Comparison of ENCODE assay signal across 35 mouse cellular contexts in genomic region chr1:131922100-131922499, GRCm38 (mm10). TPM values are rescaled to one million over a fixed set of nuclear protein-coding genes. Genes with fewer than 3 reads are reported as not detected.
"Had no signal": no experiment of that assay in that cellular context is flagged by ENCODE, and none has a peak within 500 bp of the region (broad histone marks: within the 10 kb centered on the region; RNA-seq: fewer than 3 reads in every experiment).

No protein-coding gene starts in this region.

- H3K27ac ChIP-seq: heart, embryonic 10.5 days; heart, embryonic 13.5 days; heart, embryonic 15.5 days; hindbrain, embryonic 10.5 days; hindbrain, embryonic 12.5 days; hindbrain, embryonic 13.5 days; hindbrain, embryonic 14.5 days; hindbrain, embryonic 15.5 days; hindbrain, postnatal 0 days; intestine, embryonic 15.5 days; kidney, embryonic 15.5 days; kidney, postnatal 0 days; layer of hippocampus, adult 2 months had no signal

- H3K9ac ChIP-seq: heart, embryonic 12.5 days; heart, embryonic 13.5 days; heart, embryonic 15.5 days; hindbrain, embryonic 12.5 days; hindbrain, embryonic 13.5 days; hindbrain, embryonic 14.5 days; hindbrain, embryonic 15.5 days; intestine, embryonic 15.5 days; kidney, embryonic 15.5 days had no signal

- DNase-seq: heart, postnatal 10 days; heart, postnatal 14 days; heart, postnatal 36 days; heart, postnatal 4 days; kidney, adult 11 months; kidney, adult 18-20 months; kidney, adult 2 months; kidney, adult 8-10 months; kidney, adult 9 months; kidney, postnatal 10 days; kidney, postnatal 14 days; kidney, postnatal 25 days; kidney, postnatal 36 days; kidney, postnatal 4 days; layer of hippocampus, adult 9-11 months; layer of hippocampus, postnatal 36 days had no signal

- ATAC-seq: hindbrain, embryonic 16.5 days; hindbrain, postnatal 0 days; inflammation-experienced regulatory T-cells, adult 6 months; intestine, embryonic 15.5 days; intestine, embryonic 16.5 days; intestine, postnatal 0 days had no signal

- H3K27me3 ChIP-seq: heart, embryonic 12.5 days; heart, embryonic 13.5 days; heart, embryonic 15.5 days; hindbrain, embryonic 12.5 days; hindbrain, embryonic 13.5 days; hindbrain, embryonic 15.5 days; intestine, embryonic 15.5 days; kidney, embryonic 15.5 days had no signal

- H3K4me1 ChIP-seq: heart, embryonic 10.5 days; heart, embryonic 15.5 days; hindbrain, embryonic 10.5 days; hindbrain, embryonic 13.5 days; intestine, embryonic 15.5 days; kidney, embryonic 15.5 days had no signal

- H3K9me3 ChIP-seq: heart, embryonic 10.5 days; heart, embryonic 12.5 days; heart, embryonic 13.5 days; heart, embryonic 15.5 days; hindbrain, embryonic 10.5 days; hindbrain, embryonic 12.5 days; hindbrain, embryonic 13.5 days; hindbrain, embryonic 15.5 days; intestine, embryonic 15.5 days; kidney, embryonic 15.5 days had no signal

- H3K4me2 ChIP-seq: heart, embryonic 11.5 days; heart, embryonic 12.5 days; heart, embryonic 13.5 days; heart, embryonic 15.5 days; hindbrain, embryonic 12.5 days; hindbrain, embryonic 13.5 days; hindbrain, embryonic 14.5 days; hindbrain, embryonic 15.5 days; intestine, embryonic 15.5 days; kidney, embryonic 15.5 days had no signal

- H3K4me3 ChIP-seq: heart, embryonic 10.5 days; heart, embryonic 12.5 days; heart, embryonic 13.5 days; heart, embryonic 15.5 days; hindbrain, embryonic 10.5 days; hindbrain, embryonic 12.5 days; hindbrain, embryonic 13.5 days; hindbrain, embryonic 15.5 days; intestine, embryonic 15.5 days; kidney, embryonic 15.5 days; layer of hippocampus, adult 2 months had no signal

RNA-seq across cellular contexts. Expression of gene Slc45a3, which starts 40.7 kb away (rescaled TPM):
- polyA plus RNA-seq: inflammation-experienced regulatory T-cells, adult 6 months had no signal
